Mouse (Mus musculus): Measurements from ENCODE around the gene Bglap. TPM values are rescaled to one million over a fixed set of nuclear protein-coding genes. Genes with fewer than 3 reads are reported as not detected.
"Not testable (repeated sequence)": the region's sequence is repeated elsewhere in the genome, so short reads cannot be mapped to it uniquely, and the experiment has no call there.

The Bglap gene
- polyA plus RNA-seq, 1 experiment from 2014 or later: not detected

DNA sequence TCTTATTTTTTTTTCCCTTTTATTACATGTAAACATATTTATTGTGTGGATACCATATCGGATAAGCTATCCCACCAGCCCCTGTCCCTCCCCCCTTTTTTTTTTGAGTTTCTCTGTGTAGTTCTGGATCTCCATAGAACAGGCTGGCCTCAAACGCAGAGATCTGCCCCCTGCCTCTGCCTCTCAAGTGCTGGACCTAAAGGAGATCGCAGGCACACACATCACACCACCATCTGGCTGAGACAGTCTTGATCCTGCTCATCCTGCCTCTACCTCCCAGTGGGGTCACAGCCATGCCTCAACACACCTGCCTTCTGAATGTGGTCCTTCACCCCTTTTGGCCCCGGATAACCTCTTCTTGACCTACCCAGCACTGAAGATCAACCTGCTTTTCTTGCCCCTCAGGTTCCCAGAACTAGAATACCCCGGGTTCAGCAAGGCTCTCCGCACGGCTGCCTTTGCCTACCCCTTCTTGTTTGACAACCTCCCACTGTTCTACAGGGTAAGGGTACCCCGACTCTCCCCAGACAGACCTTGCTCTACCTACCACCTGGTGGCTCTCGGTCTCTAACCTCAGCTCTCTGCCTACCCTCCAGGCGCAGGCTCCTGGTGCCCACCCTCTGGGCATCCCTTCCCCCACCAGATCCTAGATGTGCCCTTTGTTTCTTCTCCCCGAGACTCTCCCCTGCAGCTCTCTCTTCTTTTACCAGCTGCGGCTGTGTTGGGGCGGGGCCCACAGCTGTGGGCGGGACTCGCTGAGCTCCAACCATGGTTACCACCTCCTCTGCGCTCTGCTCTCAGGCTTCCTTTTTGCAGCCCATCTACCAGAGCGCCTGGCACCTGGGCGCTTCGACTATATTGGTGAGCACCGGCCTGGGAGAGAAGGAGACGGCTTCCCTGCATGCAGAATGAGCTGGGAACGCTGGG is 2.6 kb downstream of the Bglap start:
- peak overlapping the region; percentile 52 for H3K4me2 ChIP-seq
- peak; percentile 89 for ATAC-seq (ENCODE audit: low FRiP score, low read depth)
- not testable (repeated sequence) for H3K36me3 ChIP-seq; H3K9me3 ChIP-seq; H3K4me1 ChIP-seq (replicated peaks); H3K27me3 ChIP-seq
- WGBS: 5% methylated on average over 20 of the region's 22 CpGs
- 0 out of 2 replicates have a peak overlapping the region, but pooled peaks have one; percentile 13 for H3K9ac ChIP-seq
- peak overlapping the region; percentile 27 for H3K4me3 ChIP-seq
- 0 out of 2 replicates have a peak overlapping the region, but pooled peaks have one; percentile 51 for H3K27ac ChIP-seq (replicated peaks)

GRCm38 (mm10) chr3:88378599-88378998 is 5.7 kb downstream of the Bglap start, which contains the start of gene Bglap2:
TSS of gene Bglap2 (minus strand) at chr3:88378699.
- WGBS: 74% methylated on average over 5 of the region's 5 CpGs
- H3K36me3 ChIP-seq; H3K4me3 ChIP-seq; H3K9me3 ChIP-seq; H3K4me2 ChIP-seq; H3K9ac ChIP-seq; ATAC-seq (ENCODE audit: low FRiP score, low read depth); H3K4me1 ChIP-seq (replicated peaks); H3K27ac ChIP-seq (replicated peaks); H3K27me3 ChIP-seq: not testable (repeated sequence)

- not testable (repeated sequence) for H3K36me3 ChIP-seq; H3K9me3 ChIP-seq; H3K27me3 ChIP-seq; H3K9ac ChIP-seq; H3K4me1 ChIP-seq (replicated peaks); H3K4me3 ChIP-seq
- WGBS: 28% methylated on average over 5 of the region's 7 CpGs
- H3K27ac ChIP-seq (replicated peaks): 0 out of 2 replicates have a peak overlapping the region, but pooled peaks have one; percentile 4
- ATAC-seq (ENCODE audit: low FRiP score, low read depth): peak; percentile 8; the same call in 1 of the 2 replicates
- H3K4me2 ChIP-seq: peak overlapping the region; percentile 40
Measured at GRCm38 (mm10) chr3:88376644-88377043, 7.6 kb downstream of the Bglap start.

- Histone ChIP-seq H3K4me2 (peak overlapping the region; percentile 40), H3K27ac (replicated peaks) (0 out of 2 replicates have a peak overlapping the region, but pooled peaks have one; percentile 4)
- 9% methylated on average over 19 of the region's 19 CpGs for WGBS
- H3K4me3 ChIP-seq; H3K4me1 ChIP-seq (replicated peaks); H3K27me3 ChIP-seq; H3K9ac ChIP-seq; H3K36me3 ChIP-seq; H3K9me3 ChIP-seq: not testable (repeated sequence)
- ATAC-seq (ENCODE audit: low FRiP score, low read depth): peak; percentile 86
Measured at GRCm38 (mm10) chr3:88375750-88376626, 8.3 kb downstream of the Bglap start.

- WGBS: 95% methylated on average over 9 of the region's 9 CpGs
Measured at GRCm38 (mm10) chr3:88372643-88373042, 11.6 kb downstream of the Bglap start, which contains the start of gene Bglap3. TSS of gene Bglap3 (minus strand) at chr3:88372743.

DNA sequence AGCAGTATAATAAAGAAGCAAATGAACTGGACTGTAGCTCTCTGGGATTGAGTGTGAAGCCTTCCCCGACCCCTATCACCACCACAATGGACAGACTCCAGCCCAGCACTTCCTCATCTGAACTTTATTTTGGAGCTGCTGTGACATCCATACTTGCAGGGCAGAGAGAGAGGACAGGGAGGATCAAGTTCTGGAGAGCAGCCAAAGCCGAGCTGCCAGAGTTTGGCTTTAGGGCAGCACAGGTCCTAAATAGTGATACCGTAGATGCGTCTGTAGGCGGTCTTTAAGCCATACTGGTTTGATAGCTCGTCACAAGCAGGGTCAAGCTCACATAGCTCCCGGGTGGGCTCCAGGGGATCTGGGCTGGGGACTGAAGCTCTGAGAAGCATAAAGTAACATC is 15.8 kb downstream of the Bglap start:
- H3K36me3 ChIP-seq; H3K4me1 ChIP-seq (replicated peaks); H3K27ac ChIP-seq (replicated peaks); H3K9ac ChIP-seq; H3K27me3 ChIP-seq; H3K4me2 ChIP-seq; H3K4me3 ChIP-seq; H3K9me3 ChIP-seq; ATAC-seq (ENCODE audit: low FRiP score, low read depth): not testable (repeated sequence)
- 90% methylated on average over 7 of the region's 7 CpGs for WGBS

More at GRCm38 (mm10) chr3:88372643-88373042, 11.6 kb downstream of the Bglap start, which contains the start of gene Bglap3:
- H3K4me3 ChIP-seq; H3K36me3 ChIP-seq; ATAC-seq (ENCODE audit: low FRiP score, low read depth); H3K9me3 ChIP-seq; H3K27me3 ChIP-seq; H3K4me2 ChIP-seq; H3K27ac ChIP-seq (replicated peaks); H3K4me1 ChIP-seq (replicated peaks); H3K9ac ChIP-seq: not testable (repeated sequence)

DNA sequence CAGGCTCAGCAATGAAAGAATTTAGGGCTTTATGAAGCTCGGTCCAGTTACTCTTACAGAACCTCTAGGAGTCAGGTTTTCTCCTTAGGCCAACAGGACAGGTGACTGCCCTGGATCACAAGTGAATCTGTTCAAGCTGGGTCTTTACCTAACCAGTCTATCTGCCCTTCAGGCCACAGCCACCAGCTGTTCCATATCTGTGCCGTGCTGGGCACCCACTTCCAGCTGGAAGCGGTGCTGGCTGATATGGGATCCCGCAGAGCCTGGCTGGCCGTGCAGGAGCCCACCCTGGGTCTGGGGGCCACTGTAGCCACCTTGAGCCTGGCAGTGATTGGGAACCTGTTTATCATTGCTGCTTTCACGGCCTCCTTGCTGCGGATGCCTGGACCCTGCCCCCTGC is 16.7 kb downstream of the Bglap start:
- H3K4me1 ChIP-seq (replicated peaks); H3K27ac ChIP-seq (replicated peaks); H3K4me3 ChIP-seq; H3K9me3 ChIP-seq; H3K9ac ChIP-seq; H3K27me3 ChIP-seq; H3K36me3 ChIP-seq: not testable (repeated sequence)
- WGBS: 55% methylated on average over 3 of the region's 7 CpGs
- ATAC-seq (ENCODE audit: low FRiP score, low read depth): peak; percentile 23; the same call in 1 of the 2 replicates
- peak overlapping the region; percentile 47; the same call in 1 of the 2 replicates for H3K4me2 ChIP-seq

DNA sequence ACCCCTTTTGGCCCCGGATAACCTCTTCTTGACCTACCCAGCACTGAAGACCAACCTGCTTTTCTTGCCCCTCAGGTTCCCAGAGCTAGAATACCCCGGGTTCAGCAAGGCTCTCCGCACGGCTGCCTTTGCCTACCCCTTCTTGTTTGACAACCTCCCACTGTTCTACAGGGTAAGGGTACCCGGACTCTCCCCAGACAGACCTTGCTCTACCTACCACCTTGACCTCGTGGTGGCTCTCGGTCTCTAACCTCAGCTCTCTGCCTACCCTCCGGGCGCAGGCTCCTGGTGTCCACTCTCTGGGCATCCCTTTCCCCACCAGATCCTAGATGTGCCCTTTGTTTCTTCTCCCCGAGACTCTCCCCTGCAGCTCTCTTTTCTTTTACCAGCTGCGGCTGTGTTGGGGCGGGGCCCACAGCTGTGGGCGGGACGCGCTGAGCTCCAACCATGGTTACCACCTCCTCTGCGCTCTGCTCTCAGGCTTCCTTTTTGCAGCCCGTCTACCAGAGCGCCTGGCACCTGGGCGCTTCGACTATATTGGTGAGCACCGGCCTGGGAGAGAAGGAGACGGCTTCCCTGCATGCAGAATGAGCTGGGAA is 17.3 kb downstream of the Bglap start:
- H3K27me3 ChIP-seq; H3K4me1 ChIP-seq (replicated peaks); H3K9me3 ChIP-seq: not testable (repeated sequence)
- ATAC-seq (ENCODE audit: low FRiP score, low read depth): peak; percentile 85
- Histone ChIP-seq H3K36me3 (peaks cover 11% of the 10 kb centered on the region), H3K4me3 (peak overlapping the region; percentile 31), H3K4me2 (peak overlapping the region; percentile 47), H3K27ac (replicated peaks) (peak overlapping the region; percentile 51; the same call in 1 of the 2 replicates), H3K9ac (0 out of 2 replicates have a peak overlapping the region, but pooled peaks have one; percentile 16)
- under 1% methylated on average over 20 of the region's 22 CpGs for WGBS

GRCm38 (mm10) chr3:88365705-88366361 is 18.4 kb downstream of the Bglap start:
- no peak overlapping the region for H3K27ac ChIP-seq (replicated peaks)
- WGBS: 34% methylated on average over 34 of the region's 34 CpGs
- no peak overlapping the region for H3K9ac ChIP-seq
- H3K36me3 ChIP-seq: peaks cover 22% of the 10 kb centered on the region
- H3K4me1 ChIP-seq (replicated peaks): no peaks in the 10 kb centered on the region; the same call in 1 of the 2 replicates
- 0 out of 2 replicates have a peak, but pooled peaks cover 7% of the 10 kb centered on the region for H3K27me3 ChIP-seq
- ATAC-seq (ENCODE audit: low FRiP score, low read depth): no peak
- no peaks in the 10 kb centered on the region for H3K9me3 ChIP-seq
- H3K4me3 ChIP-seq: no peak overlapping the region
- peak overlapping the region; percentile 47 for H3K4me2 ChIP-seq

DNA sequence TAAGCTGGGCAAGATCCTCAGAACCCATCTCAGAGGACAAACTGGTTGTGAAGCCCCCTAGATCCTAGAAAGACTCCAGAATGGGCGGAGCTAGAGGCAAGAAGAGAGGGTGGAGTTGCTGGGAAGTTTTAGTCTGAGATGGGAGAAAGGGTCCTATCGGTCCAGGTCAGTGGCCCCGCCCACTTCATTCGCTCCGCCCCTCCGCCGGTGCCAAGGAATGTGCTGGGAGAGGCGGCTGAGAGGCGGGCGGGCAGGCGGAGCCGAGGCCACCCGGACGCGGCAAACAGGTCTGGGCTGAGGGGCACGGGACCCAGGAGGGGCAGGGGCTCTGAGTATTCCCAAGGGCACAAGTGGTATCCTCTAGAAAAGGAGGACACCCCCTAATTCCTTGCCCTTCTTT is 19.9 kb downstream of the Bglap start, which contains the start of gene Paqr6:
Gene Paqr6 (plus strand): TSS at position 248 of the 400 bp plus-strand sequence.
- Histone ChIP-seq H3K4me3 (no peak within 1 kb of the TSS), H3K27ac (replicated peaks) (no peak within 1 kb of the TSS), H3K9me3 (no peaks in the 10 kb centered on the region), H3K4me2 (0 out of 2 replicates have a peak within 1 kb of the TSS, but pooled peaks have one; percentile 12), H3K4me1 (replicated peaks) (no peaks in the 10 kb centered on the region; the same call in 1 of the 2 replicates), H3K9ac (no peak within 1 kb of the TSS), H3K36me3 (peaks cover 36% of the 10 kb centered on the region), H3K27me3 (0 out of 2 replicates have a peak, but pooled peaks cover 7% of the 10 kb centered on the region)
- no peak for ATAC-seq (ENCODE audit: low FRiP score, low read depth)
- WGBS: 2% methylated on average over 16 of the region's 16 CpGs

GRCm38 (mm10) chr3:88363700-88364099 is 20.6 kb downstream of the Bglap start:
- Histone ChIP-seq H3K27me3 (0 out of 2 replicates have a peak, but pooled peaks cover 7% of the 10 kb centered on the region), H3K9ac (no peak overlapping the region), H3K27ac (replicated peaks) (no peak overlapping the region), H3K4me1 (replicated peaks) (no peaks in the 10 kb centered on the region; the same call in 1 of the 2 replicates), H3K36me3 (peaks cover 43% of the 10 kb centered on the region), H3K9me3 (no peaks in the 10 kb centered on the region), H3K4me3 (no peak overlapping the region), H3K4me2 (no peak overlapping the region)
- WGBS: 61% methylated on average over 4 of the region's 4 CpGs
- ATAC-seq (ENCODE audit: low FRiP score, low read depth): peak; percentile 49; the same call in 1 of the 2 replicates
